Mouse (Mus musculus): ENCODE results near the gene Vmn1r198.

DNA sequence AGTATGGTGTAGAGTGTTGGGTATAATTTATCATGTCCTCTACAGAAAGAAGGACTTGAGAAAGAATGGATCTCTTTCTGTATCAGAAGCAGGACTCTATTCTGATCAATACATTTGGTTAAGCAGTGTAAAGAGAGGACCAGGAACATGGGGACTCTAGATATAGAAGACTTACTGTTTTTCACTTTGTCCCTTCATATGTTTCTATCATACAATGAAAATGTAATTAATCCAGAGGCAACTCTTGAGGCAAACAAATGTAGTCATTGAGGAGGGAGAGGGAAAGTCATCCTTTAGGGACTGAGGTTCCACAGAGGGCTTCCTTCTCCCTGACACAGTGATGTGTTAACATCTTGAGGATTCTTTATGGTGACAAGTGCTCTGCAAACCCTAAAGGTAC lies 25.9 kb upstream of the Vmn1r198 start, which contains the start of gene Vmn1r197:
- TF ChIP-seq CTCF (IDR thresholded peaks at IDR 0.05; ENCODE audit: insufficient read depth, low read depth, low read length) (no peak), POLR2A (IDR thresholded peaks at IDR 0.05; ENCODE audit: insufficient read depth, low read depth, low read length) (no peak)

Data from olfactory bulb, adult 2 months (tissue).